ENCODE assay signal across 14 mouse cellular contexts in the genomic region with DNA sequence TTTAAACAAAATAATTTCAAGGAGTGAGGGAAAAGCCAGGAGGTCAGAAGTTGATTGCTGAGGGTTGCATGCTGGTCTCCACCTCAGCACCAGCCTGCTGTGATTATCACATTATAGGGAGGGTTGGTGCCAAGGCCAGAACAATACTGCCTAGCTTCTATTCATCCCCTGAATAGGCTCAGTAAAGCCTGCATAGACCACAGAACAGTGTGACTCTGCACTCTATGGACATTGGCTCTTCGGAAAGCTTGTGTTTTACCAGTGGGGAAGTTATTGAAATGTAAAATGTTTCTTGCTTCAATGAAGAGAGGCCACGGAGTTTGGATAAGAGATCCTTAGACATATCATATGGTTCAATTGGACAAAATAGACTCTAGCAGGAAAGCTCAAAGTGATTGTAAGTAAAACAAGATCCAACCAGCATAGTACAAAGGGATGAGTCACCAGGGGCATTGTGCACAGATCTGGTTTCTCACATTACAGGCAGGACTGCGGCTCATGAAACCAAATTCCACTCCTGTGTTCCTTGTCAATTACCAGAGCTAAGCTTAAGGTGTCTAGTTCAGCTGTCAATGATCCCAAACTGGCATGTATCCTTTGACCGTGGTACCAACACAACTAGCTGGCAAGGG.
DNase-seq lines count a peak whose midpoint lies in the region; ATAC-seq and TF ChIP-seq lines count a peak whose summit lies in the region.
"Had no signal": no experiment of that assay in that cellular context is flagged by ENCODE, and none has a peak within 500 bp of the region (broad histone marks: within the 10 kb centered on the region; RNA-seq: fewer than 3 reads in every experiment).

No protein-coding gene starts in this region.

- no peaks in the 10 kb centered on the region for H3K36me3 ChIP-seq in midbrain, embryonic 11.5 days (ENCODE audit: control insufficient read depth, insufficient read depth, low read length)
- H3K36me3 ChIP-seq in midbrain, embryonic 10.5 days = no peaks in the 10 kb centered on the region
- no peaks in the 10 kb centered on the region for H3K36me3 ChIP-seq in hindbrain, embryonic 11.5 days (ENCODE audit: control insufficient read depth, insufficient read depth, low read length)
- H3K36me3 ChIP-seq in limb, embryonic 10.5 days = no peaks in the 10 kb centered on the region
- H3K36me3 ChIP-seq: intestine, embryonic 15.5 days; lung, embryonic 15.5 days had no signal

- H3K4me1 ChIP-seq in midbrain, embryonic 11.5 days (ENCODE audit: control insufficient read depth, insufficient read depth, low read length) = 0 out of 2 replicates have a peak, but pooled peaks cover 4% of the 10 kb centered on the region
- peaks cover 11% of the 10 kb centered on the region for H3K4me1 ChIP-seq in midbrain, embryonic 10.5 days
- H3K4me1 ChIP-seq in hindbrain, embryonic 11.5 days (replicated peaks; ENCODE audit: control insufficient read depth, insufficient read depth, low read length) = no peaks in the 10 kb centered on the region
- H3K4me1 ChIP-seq in limb, embryonic 10.5 days = no peaks in the 10 kb centered on the region
- H3K4me1 ChIP-seq: intestine, embryonic 15.5 days; lung, embryonic 15.5 days had no signal

- peaks cover 20% of the 10 kb centered on the region for H3K27me3 ChIP-seq in midbrain, embryonic 11.5 days (ENCODE audit: control insufficient read depth, insufficient read depth, low read length)
- peaks cover 71% of the 10 kb centered on the region for H3K27me3 ChIP-seq in midbrain, embryonic 10.5 days (ENCODE audit: low read depth, poor library complexity, severe bottlenecking)
- no peaks in the 10 kb centered on the region for H3K27me3 ChIP-seq in hindbrain, embryonic 11.5 days (ENCODE audit: control insufficient read depth, insufficient read depth, low read length)
- H3K27me3 ChIP-seq in limb, embryonic 10.5 days (ENCODE audit: low read depth, poor library complexity, severe bottlenecking) = no peaks in the 10 kb centered on the region
- H3K27me3 ChIP-seq: intestine, embryonic 15.5 days; lung, embryonic 15.5 days; Patski had no signal

- no peak for TF ChIP-seq CTCF in gastrocnemius, adult 2 months (IDR thresholded peaks at IDR 0.05)

- H3K9ac ChIP-seq in midbrain, embryonic 11.5 days (ENCODE audit: low read length) = no peak overlapping the region
- H3K9ac ChIP-seq in hindbrain, embryonic 11.5 days (ENCODE audit: low read depth, low read length) = no peak overlapping the region
- H3K9ac ChIP-seq: intestine, embryonic 15.5 days; lung, embryonic 15.5 days had no signal

- ATAC-seq in midbrain, embryonic 11.5 days (ENCODE audit: low FRiP score) = peak; percentile 94
- peak; percentile 85; the same call in 1 of the 2 replicates for ATAC-seq in hindbrain, embryonic 11.5 days (ENCODE audit: low FRiP score)
- ATAC-seq: intestine, embryonic 15.5 days; Patski had no signal

- no peak overlapping the region for H3K4me3 ChIP-seq in midbrain, embryonic 11.5 days (ENCODE audit: low read depth, low read length)
- H3K4me3 ChIP-seq in midbrain, embryonic 10.5 days = no peak overlapping the region
- H3K4me3 ChIP-seq in hindbrain, embryonic 11.5 days (ENCODE audit: low read depth, low read length) = no peak overlapping the region
- no peak overlapping the region for H3K4me3 ChIP-seq in limb, embryonic 10.5 days
- no peak overlapping the region for H3K4me3 ChIP-seq in gastrocnemius, adult 2 months
- H3K4me3 ChIP-seq: intestine, embryonic 15.5 days; left cerebral cortex, adult 2 months; lung, embryonic 15.5 days had no signal

- 14% methylated on average over 4 of the region's 4 CpGs for WGBS in midbrain, embryonic 11.5 days
- 29% methylated on average over 4 of the region's 4 CpGs for WGBS in midbrain, embryonic 10.5 days
- WGBS in hindbrain, embryonic 11.5 days = 31% methylated on average over 4 of the region's 4 CpGs
- 79% methylated on average over 4 of the region's 4 CpGs for WGBS in limb, embryonic 10.5 days

- no peak overlapping the region for H3K4me2 ChIP-seq in midbrain, embryonic 11.5 days
- no peak overlapping the region for H3K4me2 ChIP-seq in hindbrain, embryonic 11.5 days (replicated peaks; ENCODE audit: low read depth, low read length)
- H3K4me2 ChIP-seq: intestine, embryonic 15.5 days; lung, embryonic 15.5 days had no signal

- DNase-seq in midbrain, embryonic 11.5 days (ENCODE audit: low spot score, missing footprints) = peak; percentile 88
- DNase-seq in midbrain, embryonic 10.5 days (ENCODE audit: low spot score) = no peak
- DNase-seq in embryo, embryonic 9.5 days (ENCODE audit: extremely low spot score) = peak; percentile 11
- peak; percentile 35 for DNase-seq in hindbrain, embryonic 11.5 days (ENCODE audit: low spot score)
- DNase-seq in kidney, adult 18-20 months = no peak
- no peak for DNase-seq in limb, embryonic 10.5 days (ENCODE audit: low spot score)
- no peak for DNase-seq in left cerebral cortex, postnatal 36 days (ENCODE audit: low spot score in 2 of 2)
- DNase-seq in gastrocnemius, adult 2 months = no peak
- DNase-seq: adrenal gland, postnatal 14 days; kidney, postnatal 14 days had no signal

- intact Hi-C loops in left cerebral cortex, postnatal 36 days (cut with DNase I) = no loop called here
- intact Hi-C loops in gastrocnemius, adult 2 months (cut with DNase I) = no loop called here

- H3K27ac ChIP-seq in midbrain, embryonic 11.5 days (ENCODE audit: low read depth, low read length) = no peak overlapping the region
- H3K27ac ChIP-seq in midbrain, embryonic 10.5 days (replicated peaks) = no peak overlapping the region
- H3K27ac ChIP-seq in hindbrain, embryonic 11.5 days (ENCODE audit: low read depth, low read length) = no peak overlapping the region
- H3K27ac ChIP-seq in limb, embryonic 10.5 days = no peak overlapping the region
- no peak overlapping the region for H3K27ac ChIP-seq in gastrocnemius, adult 2 months
- H3K27ac ChIP-seq: intestine, embryonic 15.5 days; left cerebral cortex, adult 2 months; lung, embryonic 15.5 days had no signal

- no peaks in the 10 kb centered on the region for H3K9me3 ChIP-seq in midbrain, embryonic 11.5 days (ENCODE audit: control insufficient read depth, low read length)
- H3K9me3 ChIP-seq in midbrain, embryonic 10.5 days (replicated peaks) = no peaks in the 10 kb centered on the region
- no peaks in the 10 kb centered on the region for H3K9me3 ChIP-seq in hindbrain, embryonic 11.5 days (ENCODE audit: control insufficient read depth, low read length)
- no peaks in the 10 kb centered on the region for H3K9me3 ChIP-seq in limb, embryonic 10.5 days (replicated peaks)
- H3K9me3 ChIP-seq: intestine, embryonic 15.5 days; lung, embryonic 15.5 days had no signal

Comparison
In these comparisons a context has a peak if more than half of its experiments do, and no peak if none do; other contexts are left out.
1. DNase-seq: peak in midbrain, embryonic 11.5 days (single experiment), embryo, embryonic 9.5 days (single experiment) and hindbrain, embryonic 11.5 days (single experiment); none in midbrain, embryonic 10.5 days (single experiment), kidney, adult 18-20 months (single experiment), limb, embryonic 10.5 days (single experiment), left cerebral cortex, postnatal 36 days (0 of 2) and gastrocnemius, adult 2 months (single experiment).